Mouse (Mus musculus) lung, postnatal 14 days (tissue): ENCODE results near the gene Dlx6.
A peak's percentile ranks its signal among the peaks of the same experiment; 100 is the strongest.

Source experiments
- DNase-seq: peaks from one replicate; pipeline ENCODE4 v3.0.0; 2021

The Dlx6 gene

GRCm38 (mm10) chr6:6877981-6878840 is 15.1 kb downstream of the Dlx6 start:
- no peak for DNase-seq

- DNase-seq, result no peak
Observed at GRCm38 (mm10) chr6:6878841-6879291, 15.7 kb downstream of the Dlx6 start.

GRCm38 (mm10) chr6:6879371-6880325 is 16.5 kb downstream of the Dlx6 start:
- DNase-seq, result no peak

GRCm38 (mm10) chr6:6880361-6881114 is 17.4 kb downstream of the Dlx6 start:
- DNase-seq, result no peak

GRCm38 (mm10) chr6:6881115-6881637 is 18.0 kb downstream of the Dlx6 start:
- no peak for DNase-seq

GRCm38 (mm10) chr6:6881638-6882190 is 18.6 kb downstream of the Dlx6 start, which contains the start of gene Dlx5:
Gene Dlx5 (minus strand): TSS chr6:6882085.
- no peak for DNase-seq

- DNase-seq, result no peak
Observed at GRCm38 (mm10) chr6:6882266-6882797, 19.2 kb downstream of the Dlx6 start.

GRCm38 (mm10) chr6:6884897-6885296 is 21.8 kb downstream of the Dlx6 start:
- peak; percentile 57 for DNase-seq

- no peak for DNase-seq
Observed at GRCm38 (mm10) chr6:6886225-6886624, 23.1 kb downstream of the Dlx6 start.

GRCm38 (mm10) chr6:6890047-6890446 is 26.9 kb downstream of the Dlx6 start:
- DNase-seq, result no peak

- peak; percentile 47 for DNase-seq
Observed at GRCm38 (mm10) chr6:6909586-6909985, 46.5 kb downstream of the Dlx6 start.

- no peak for DNase-seq
Observed at GRCm38 (mm10) chr6:6914304-6914703, 51.2 kb downstream of the Dlx6 start.

GRCm38 (mm10) chr6:6914849-6915525 is 51.9 kb downstream of the Dlx6 start:
- peak; percentile 57 for DNase-seq

GRCm38 (mm10) chr6:6915526-6915915 is 52.4 kb downstream of the Dlx6 start:
- DNase-seq, result no peak

GRCm38 (mm10) chr6:6917334-6917733 is 54.2 kb downstream of the Dlx6 start:
- no peak for DNase-seq
